Mouse (Mus musculus): Measurements from ENCODE around the gene Gtf3a.

GRCm38 (mm10) chr5:146942965-146943364, 5.5 kb upstream of the Gtf3a start:
- no peak for TF ChIP-seq POLR2A (IDR thresholded peaks at IDR 0.05; ENCODE audit: insufficient read depth, low read length)
- TF ChIP-seq CTCF (IDR thresholded peaks at IDR 0.05; ENCODE audit: low read depth, low read length), result no peak
